Mouse (Mus musculus) adrenal gland, adult 2 months (tissue): Measurements from ENCODE around the gene Trim25. TPM values are rescaled to one million over a fixed set of nuclear protein-coding genes. Genes with fewer than 3 reads are reported as not detected.
A peak's percentile ranks its signal among the peaks of the same experiment; 100 is the strongest.

Experiments used
- DNase-seq: peaks from one replicate; pipeline ENCODE4 v3.0.0; 2021
- long read RNA-seq: library from polyadenylated mRNA; stranded (forward); transcript quantifications from one replicate; pipeline ENCODE4 v2.0.0, GENCODE M21; 2021
- polyA plus RNA-seq: library from polyadenylated mRNA; depleted of rRNA; stranded (reverse); fragments of >200 nt; gene quantifications from 2 replicates; pipeline ENCODE4 v1.2.3, GENCODE M21; 2012; rRNA removed
- total RNA-seq, 2 experiments: library from RNA; stranded (reverse); gene quantifications; 2 replicates each; pipeline ENCODE4 v1.2.3; 2021

Gene Trim25
- total RNA-seq = 100 to 1,000 TPM in 1 of 2 experiments, 10 to 100 TPM in 1; 87.4 to 180 TPM
- 181 and 270 TPM in 2 replicates for polyA plus RNA-seq
- long read RNA-seq, full-length matches to known transcripts = 4 of 16 reads
- long read RNA-seq, partial matches to known transcripts = 0 of 16 reads
- long read RNA-seq, other reads (novel, unspliced or antisense) = 12 of 16 reads

GRCm38 (mm10) chr11:88998974-88999722, at the start of gene Trim25:
TSS of gene Trim25 (plus strand) at chr11:88999376.
- peak; percentile 96 for DNase-seq

GRCm38 (mm10) chr11:88949802-88950639, 49.2 kb upstream of the Trim25 start:
- peak; percentile 30 for DNase-seq

DNA sequence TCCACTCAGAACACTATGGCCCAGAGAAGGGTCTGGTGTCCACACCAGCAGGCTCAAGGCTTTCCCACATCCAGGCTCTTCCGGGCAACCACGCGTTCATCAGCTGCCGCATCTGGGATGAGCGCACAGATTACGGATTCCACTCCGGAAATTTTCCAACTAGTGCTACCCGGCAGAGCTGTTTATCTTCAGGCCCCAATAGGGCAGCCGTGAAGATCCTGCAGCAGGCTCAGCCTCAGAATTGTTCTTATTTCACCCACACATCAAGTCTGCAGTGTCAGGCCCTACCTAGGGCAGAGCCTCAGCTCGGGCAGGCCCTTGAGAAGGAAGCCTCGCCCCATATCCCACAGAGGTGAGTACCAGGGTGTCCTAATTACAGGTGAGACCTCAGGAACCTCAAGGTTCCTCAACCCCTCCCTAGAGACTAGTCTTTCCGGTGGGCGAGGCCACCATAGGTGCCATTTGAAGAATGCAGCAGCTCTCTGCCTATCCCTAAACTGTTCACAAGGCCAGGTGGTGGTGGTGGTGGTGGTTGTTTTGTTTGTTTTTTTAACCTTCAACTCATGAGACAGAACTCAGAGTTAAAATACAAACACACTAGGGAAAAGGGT, 48.4 kb upstream of the Trim25 start:
- DNase-seq = peak; percentile 21

DNA sequence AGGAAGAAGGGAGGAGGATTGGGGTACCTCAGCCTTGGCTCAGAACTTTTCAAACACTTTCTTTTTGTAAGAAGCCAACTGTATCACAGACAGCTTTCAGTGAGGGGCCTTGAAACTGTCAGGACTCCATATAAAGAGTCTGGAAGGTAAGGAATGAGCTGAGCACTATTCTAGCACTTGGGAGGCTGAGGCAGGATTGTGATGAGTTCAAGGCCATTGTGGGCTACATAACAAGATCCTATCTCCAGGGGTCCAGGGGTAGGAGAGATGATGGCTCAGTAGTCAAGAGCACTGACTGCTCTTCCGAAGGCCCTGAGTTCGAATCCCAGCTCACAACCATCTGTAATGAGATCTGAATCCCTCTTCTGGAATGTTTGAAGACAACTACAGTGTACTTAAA, 47.6 kb upstream of the Trim25 start:
- DNase-seq = no peak

DNA sequence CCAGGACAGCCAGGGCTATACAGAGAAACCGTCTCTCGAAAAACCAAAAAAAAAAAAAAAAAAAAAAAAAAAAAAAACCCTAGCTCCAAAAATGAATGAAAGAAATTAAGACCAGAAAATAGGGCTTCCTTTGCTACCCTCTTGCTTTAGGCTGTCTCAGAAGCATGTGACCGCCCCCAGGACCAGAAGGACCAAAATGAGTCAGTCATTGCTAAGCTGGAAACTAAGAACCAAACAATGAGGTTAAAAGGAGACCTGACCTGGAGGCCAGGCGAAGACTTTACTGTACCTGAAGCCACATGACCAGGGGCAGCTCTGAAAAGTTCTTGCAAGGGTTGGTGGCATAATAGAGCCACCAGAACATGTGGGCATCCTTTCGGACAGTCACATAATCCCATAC, 47.1 kb upstream of the Trim25 start:
- no peak for DNase-seq

GRCm38 (mm10) chr11:88953582-88953981, 45.6 kb upstream of the Trim25 start:
- DNase-seq = no peak

DNA sequence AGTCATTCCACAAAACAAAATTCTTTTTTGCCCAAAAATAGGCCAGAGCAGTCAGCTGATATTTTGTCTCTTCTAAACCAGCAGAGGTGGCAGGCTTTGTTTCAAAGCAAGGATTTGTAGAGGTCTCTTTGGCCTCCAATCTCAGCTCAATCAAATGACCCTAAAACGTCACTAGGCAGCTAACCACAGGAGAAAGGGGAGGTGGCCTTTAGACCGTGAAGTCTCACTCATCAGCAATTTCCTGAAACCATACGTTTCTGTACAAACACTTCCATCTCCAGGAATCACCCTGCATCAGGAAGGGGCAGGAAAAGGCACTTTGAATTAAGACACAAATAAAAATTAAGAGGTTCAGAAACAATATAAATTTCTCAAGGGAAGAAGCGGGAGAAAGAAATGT, 44.4 kb upstream of the Trim25 start:
- peak; percentile 65 for DNase-seq

DNA sequence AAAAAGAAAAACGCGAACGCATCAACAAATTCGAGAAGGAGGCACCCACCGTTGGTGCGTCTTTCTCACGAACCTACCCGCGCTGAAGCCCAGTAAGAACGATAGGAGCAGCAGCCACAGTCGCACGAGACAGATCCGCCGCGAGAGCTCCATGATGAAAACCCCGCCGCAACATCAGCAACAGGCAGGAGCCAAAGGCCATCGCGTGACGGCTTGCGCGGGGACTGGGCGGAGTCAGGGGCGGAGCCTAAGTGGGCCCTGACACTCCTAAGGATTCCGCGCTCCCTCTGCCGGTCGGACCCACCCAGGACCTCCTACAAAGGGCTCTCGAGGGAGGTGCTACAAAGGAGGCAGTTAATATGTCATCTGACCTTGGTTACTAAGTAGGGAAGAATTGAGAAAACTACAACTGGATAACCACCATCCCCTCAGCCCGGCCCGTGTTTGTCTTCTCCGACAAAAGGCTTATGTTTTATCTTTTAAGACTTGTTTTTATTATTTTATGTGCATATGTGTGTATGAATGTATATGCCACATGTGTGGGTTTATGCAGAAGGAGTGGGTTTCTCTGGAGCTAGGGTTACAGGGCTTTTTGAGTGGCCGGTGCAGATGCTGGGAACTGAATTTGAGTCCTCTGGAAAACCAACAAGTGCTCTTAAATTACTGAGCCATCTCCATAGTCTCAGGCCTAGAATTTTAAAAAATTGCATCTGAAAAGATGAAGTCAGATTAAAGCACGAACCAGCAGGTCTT, 43.8 kb upstream of the Trim25 start, which contains the start of gene Scpep1:
Gene Scpep1, minus strand, starts transcription at position 249 of the 753 bp plus-strand sequence.
- DNase-seq = peak; percentile 99

GRCm38 (mm10) chr11:88958851-88959250, 40.3 kb upstream of the Trim25 start:
- no peak for DNase-seq

DNA sequence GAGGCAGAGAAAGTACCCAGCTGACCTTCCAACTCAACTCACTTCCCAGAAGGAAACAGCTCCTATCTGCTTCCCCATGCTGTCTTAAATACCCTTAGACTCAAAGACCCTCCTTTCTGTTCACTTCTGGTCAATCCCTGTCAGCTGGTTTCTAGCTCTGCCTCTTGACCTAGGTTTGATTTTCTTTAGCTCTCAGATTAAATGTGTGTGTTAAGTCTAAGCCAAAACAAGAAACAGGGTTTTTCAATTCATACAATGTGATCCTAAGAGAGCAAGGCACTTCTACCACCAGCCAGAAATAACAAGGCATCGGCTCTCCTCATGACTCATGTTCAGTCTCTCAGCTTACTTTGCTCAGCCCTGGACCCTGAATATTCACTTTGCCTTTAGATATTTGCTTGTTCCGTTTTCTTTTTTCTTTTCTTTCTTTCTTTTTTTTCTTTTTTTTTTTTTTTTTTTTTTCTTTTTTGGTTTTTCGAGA, 32.3 kb upstream of the Trim25 start, which contains the start of gene Elobl:
Gene Elobl, minus strand, starts transcription at position 51 of the 481 bp plus-strand sequence.
- DNase-seq = no peak

DNA sequence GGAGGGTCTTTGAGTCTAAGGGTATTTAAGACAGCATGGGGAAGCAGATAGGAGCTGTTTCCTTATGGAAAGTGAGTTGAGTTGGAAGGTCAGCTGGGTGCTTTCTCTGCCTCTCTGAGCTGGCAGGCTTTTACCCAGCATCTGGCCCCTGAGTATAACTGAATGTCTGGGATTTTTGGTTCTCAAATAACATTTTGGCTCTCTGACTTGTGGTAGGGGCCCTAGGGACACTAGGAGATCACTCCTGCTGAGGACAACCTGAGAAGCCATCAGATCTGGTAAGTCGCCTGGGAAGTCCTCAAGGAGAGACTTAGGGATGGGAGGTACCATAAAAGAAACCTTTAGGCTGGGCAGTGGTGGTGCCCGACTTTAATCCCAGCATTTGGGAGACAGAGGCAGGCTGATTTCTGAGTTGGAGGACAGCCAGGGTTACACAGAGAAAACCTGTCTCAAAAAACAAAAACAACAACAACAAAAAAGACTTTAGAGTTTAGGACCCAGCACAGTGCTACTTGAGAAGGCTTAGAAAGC, 28.9 kb upstream of the Trim25 start, which contains the start of gene Coil:
Gene Coil, plus strand, starts transcription at position 51 of the 531 bp plus-strand sequence.
- DNase-seq = no peak

DNA sequence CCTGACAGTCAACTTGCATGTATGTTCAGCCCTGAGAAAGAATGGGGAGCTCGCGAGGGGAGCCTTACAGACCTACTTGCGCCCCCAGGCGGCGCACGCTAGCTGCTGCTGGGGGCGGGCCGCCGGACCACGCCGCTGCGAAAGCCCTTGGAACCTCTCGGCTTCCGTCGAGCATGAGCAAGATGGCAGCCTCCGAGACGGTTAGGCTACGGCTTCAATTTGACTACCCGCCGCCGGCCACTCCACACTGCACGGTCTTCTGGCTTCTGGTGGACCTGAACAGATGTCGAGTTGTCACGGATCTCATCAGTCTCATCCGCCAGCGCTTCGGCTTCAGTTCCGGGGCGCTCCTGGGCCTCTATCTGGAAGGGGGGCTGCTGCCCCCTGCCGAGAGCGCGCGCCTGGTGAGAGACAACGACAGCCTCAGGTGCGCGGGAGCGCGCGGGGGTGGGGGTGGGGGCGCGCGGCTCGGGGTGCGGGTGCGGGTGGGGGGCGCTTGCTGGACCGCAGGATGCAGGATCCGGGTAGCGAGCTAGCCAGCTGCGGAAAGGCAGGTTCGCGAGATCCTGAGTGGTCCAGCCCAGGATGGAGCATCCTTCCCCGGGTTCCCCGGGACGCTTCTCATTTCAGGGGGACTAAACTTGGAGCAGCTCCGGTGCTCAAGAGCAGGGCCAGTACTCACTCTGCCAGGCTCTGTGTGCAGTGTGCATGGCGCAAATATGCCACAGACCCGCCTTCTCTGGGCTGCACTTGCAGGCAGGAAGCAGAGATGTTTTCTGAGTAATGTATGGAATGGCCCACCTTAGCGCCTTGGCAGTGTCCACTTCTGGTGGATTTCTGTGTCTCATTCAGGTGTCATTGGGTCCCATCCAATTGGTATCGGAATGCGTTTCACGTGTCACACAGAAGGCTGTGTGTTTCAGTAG, 25.1 kb upstream of the Trim25 start:
- DNase-seq = peak; percentile 95

GRCm38 (mm10) chr11:88976320-88976719, 22.9 kb upstream of the Trim25 start:
- DNase-seq = no peak

DNA sequence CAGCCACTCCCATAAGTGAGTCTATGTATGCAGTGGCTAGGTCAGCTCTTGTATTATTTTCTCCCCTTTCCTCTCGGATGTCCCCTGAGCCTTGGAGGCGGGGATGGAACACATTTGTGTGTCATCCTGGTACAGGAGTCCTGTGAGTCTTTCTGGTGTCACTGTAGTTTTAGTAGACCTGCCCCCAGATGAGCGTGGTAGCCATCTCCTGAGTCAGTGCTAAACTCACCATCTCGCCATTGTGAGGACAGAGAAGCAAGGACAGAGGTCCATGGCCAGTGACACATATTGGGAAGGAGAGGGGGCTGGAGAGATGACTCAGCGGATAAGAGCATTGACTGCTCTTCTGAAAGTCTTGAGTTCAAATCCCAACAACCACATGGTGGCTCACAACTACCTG, 22.0 kb upstream of the Trim25 start:
- DNase-seq = peak; percentile 68

GRCm38 (mm10) chr11:88981337-88981736, 17.8 kb upstream of the Trim25 start:
- DNase-seq = no peak

- DNase-seq = no peak
Measured at GRCm38 (mm10) chr11:88986616-88987015, 12.6 kb upstream of the Trim25 start.

GRCm38 (mm10) chr11:88988956-88989355, 10.2 kb upstream of the Trim25 start:
- DNase-seq = no peak

GRCm38 (mm10) chr11:88989530-88989929, 9.6 kb upstream of the Trim25 start:
- DNase-seq = no peak

DNA sequence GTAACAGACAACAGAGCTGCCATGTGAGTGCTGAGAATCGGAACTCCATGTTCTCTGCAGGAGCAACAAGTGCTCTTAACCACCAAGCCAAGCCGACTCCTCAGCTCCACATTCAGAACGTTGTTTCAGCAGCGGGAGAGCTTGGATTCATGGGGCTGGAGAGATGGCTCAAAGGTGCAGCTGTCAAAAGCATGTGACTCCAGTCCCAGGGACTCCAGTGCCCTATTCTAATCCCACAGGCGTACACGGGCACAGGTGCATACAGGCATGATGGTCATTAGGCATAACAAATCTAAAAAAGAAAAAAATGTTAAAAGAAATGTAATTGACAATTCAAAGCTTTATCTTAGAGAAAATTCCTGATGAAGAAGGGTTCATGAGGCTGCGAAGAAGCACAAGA, 6.0 kb upstream of the Trim25 start:
- no peak for DNase-seq

- DNase-seq = peak; percentile 83
Measured at GRCm38 (mm10) chr11:88993625-88994024, 5.6 kb upstream of the Trim25 start.
